Mouse (Mus musculus) hindbrain, embryonic 13.5 days (tissue): ENCODE data around the gene Xylt1. TPM values are rescaled to one million over a fixed set of nuclear protein-coding genes. Genes with fewer than 3 reads are reported as not detected.

Experiments
- ATAC-seq: fragments of 200-750 bp; cut with Nextera tagmentation; 2 replicates; pipeline ENCODE4 v1.8.0; 2017; ENCODE audit warnings: moderate TSS enrichment; ENCODE audit not compliant: low FRiP score
- H3K27ac ChIP-seq: fragments of 300-500 bp; sonication (generic); 2 replicates; pipeline ENCODE4 v1.5.1; 2015; ENCODE audit warnings: inconsistent platforms, mild to moderate bottlenecking, moderate library complexity
- H3K27me3 ChIP-seq: fragments of 300-500 bp; sonication (generic); 2 replicates; pipeline ENCODE4 v1.6.1; 2015; ENCODE audit warnings: mild to moderate bottlenecking, inconsistent platforms
- H3K36me3 ChIP-seq: fragments of 300-500 bp; sonication (generic); 2 replicates; pipeline ENCODE4 v1.6.1; 2015; ENCODE audit warnings: mild to moderate bottlenecking, inconsistent platforms
- H3K4me1 ChIP-seq: fragments of 300-500 bp; sonication (generic); replicated peaks from 2 replicates; pipeline ENCODE4 v1.6.1; 2015; ENCODE audit warnings: inconsistent platforms
- H3K4me2 ChIP-seq: fragments of 300-500 bp; sonication (generic); 2 replicates; pipeline ENCODE4 v1.6.1; 2015; ENCODE audit warnings: inconsistent platforms, mild to moderate bottlenecking, moderate library complexity
- H3K4me3 ChIP-seq: fragments of 300-500 bp; sonication (generic); 2 replicates; pipeline ENCODE4 v1.5.1; 2015; ENCODE audit warnings: mild to moderate bottlenecking, inconsistent platforms
- H3K9ac ChIP-seq: fragments of 300-500 bp; sonication (generic); 2 replicates; pipeline ENCODE4 v1.6.1; 2015; ENCODE audit warnings: mild to moderate bottlenecking, inconsistent platforms
- H3K9me3 ChIP-seq: fragments of 300-500 bp; sonication (generic); 2 replicates; pipeline ENCODE4 v1.6.1; 2016; ENCODE audit warnings: inconsistent platforms
- whole genome bisulfite sequencing: fragments of 180-500 bp; shearing (Covaris S2); methylation state at CpG from one replicate; pipeline ENCODE4 v1.1.7; 2015; 5-methylcytosine and 5-hydroxymethylcytosine counted together
- polyA plus RNA-seq: library from polyadenylated mRNA; unstranded; fragments of >200 nt; fragmentation: Nextera tagmentation; extraction: Ambion mirVana; gene quantifications from 2 replicates; pipeline ENCODE4 v1.2.1, GENCODE M21; 2015

Xylt1 gene
- polyA plus RNA-seq, 1 experiment from 2014 or later, result 2.3 TPM

GRCm38 (mm10) chr7:117424841-117425240 lies 44.1 kb downstream of the Xylt1 start:
- Histone ChIP-seq H3K4me1 (peaks cover 33% of the 10 kb centered on the region), H3K9ac (no peak overlapping the region), H3K4me2 (no peak overlapping the region), H3K27me3 (no peaks in the 10 kb centered on the region), H3K27ac (no peak overlapping the region), H3K9me3 (no peaks in the 10 kb centered on the region), H3K4me3 (no peak overlapping the region), H3K36me3 (no peaks in the 10 kb centered on the region)
- 86% methylated on average over 4 of the region's 4 CpGs for WGBS
- ATAC-seq, result no peak

GRCm38 (mm10) chr7:117426366-117426765 lies 45.6 kb downstream of the Xylt1 start:
- no peaks in the 10 kb centered on the region for H3K36me3 ChIP-seq

GRCm38 (mm10) chr7:117428690-117429224 lies 48.0 kb downstream of the Xylt1 start:
- WGBS, result 50% methylated on average over 8 of the region's 8 CpGs
- ATAC-seq, result peak; percentile 61; the same call in 1 of the 2 replicates

More at GRCm38 (mm10) chr7:117426366-117426765, 45.6 kb downstream of the Xylt1 start:
- no peaks in the 10 kb centered on the region for H3K27me3 ChIP-seq
- no peak overlapping the region for H3K27ac ChIP-seq
- H3K4me3 ChIP-seq, result no peak overlapping the region
- no peaks in the 10 kb centered on the region for H3K9me3 ChIP-seq
- peaks cover 22% of the 10 kb centered on the region for H3K4me1 ChIP-seq
- no peak overlapping the region for H3K9ac ChIP-seq
- 89% methylated on average over 4 of the region's 4 CpGs for WGBS
- no peak overlapping the region for H3K4me2 ChIP-seq
- no peak for ATAC-seq

GRCm38 (mm10) chr7:117429483-117429882 lies 48.7 kb downstream of the Xylt1 start:
- Histone ChIP-seq H3K4me2 (no peak overlapping the region), H3K27me3 (no peaks in the 10 kb centered on the region), H3K27ac (no peak overlapping the region), H3K36me3 (no peaks in the 10 kb centered on the region), H3K4me3 (no peak overlapping the region), H3K9me3 (no peaks in the 10 kb centered on the region), H3K9ac (no peak overlapping the region), H3K4me1 (peaks cover 15% of the 10 kb centered on the region)
- WGBS, result 84% methylated on average over 5 of the region's 5 CpGs
- no peak for ATAC-seq

More at GRCm38 (mm10) chr7:117428690-117429224, 48.0 kb downstream of the Xylt1 start:
- Histone ChIP-seq H3K9ac (no peak overlapping the region), H3K27ac (0 out of 2 replicates have a peak overlapping the region, but pooled peaks have one; percentile 2), H3K4me3 (no peak overlapping the region), H3K27me3 (no peaks in the 10 kb centered on the region), H3K4me2 (no peak overlapping the region), H3K4me1 (peaks cover 18% of the 10 kb centered on the region), H3K9me3 (no peaks in the 10 kb centered on the region), H3K36me3 (no peaks in the 10 kb centered on the region)

GRCm38 (mm10) chr7:117429895-117430294 lies 49.1 kb downstream of the Xylt1 start:
- H3K36me3 ChIP-seq, result no peaks in the 10 kb centered on the region
- ATAC-seq, result no peak
- H3K4me2 ChIP-seq, result no peak overlapping the region
- no peak overlapping the region for H3K4me3 ChIP-seq
- H3K9ac ChIP-seq, result no peak overlapping the region
- H3K27me3 ChIP-seq, result no peaks in the 10 kb centered on the region
- H3K9me3 ChIP-seq, result no peaks in the 10 kb centered on the region
- H3K27ac ChIP-seq, result no peak overlapping the region
- WGBS, result 86% methylated on average over 3 of the region's 3 CpGs
- H3K4me1 ChIP-seq, result peaks cover 15% of the 10 kb centered on the region

- Histone ChIP-seq H3K9ac (no peak overlapping the region), H3K4me3 (no peak overlapping the region), H3K4me1 (peaks cover 15% of the 10 kb centered on the region), H3K27ac (no peak overlapping the region), H3K4me2 (no peak overlapping the region), H3K9me3 (no peaks in the 10 kb centered on the region), H3K36me3 (no peaks in the 10 kb centered on the region), H3K27me3 (no peaks in the 10 kb centered on the region)
- WGBS, result 88% methylated on average over 5 of the region's 5 CpGs
- ATAC-seq, result no peak
These were observed 49.7 kb downstream of the Xylt1 start for GRCm38 (mm10) chr7:117430361-117430935.

- Histone ChIP-seq H3K27ac (no peak overlapping the region), H3K27me3 (no peaks in the 10 kb centered on the region), H3K4me2 (no peak overlapping the region), H3K4me1 (peaks cover 31% of the 10 kb centered on the region), H3K36me3 (no peaks in the 10 kb centered on the region), H3K9me3 (no peaks in the 10 kb centered on the region), H3K4me3 (no peak overlapping the region), H3K9ac (no peak overlapping the region)
- WGBS, result 83% methylated on average over 9 of the region's 9 CpGs
- no peak for ATAC-seq
These were observed 52.9 kb downstream of the Xylt1 start for GRCm38 (mm10) chr7:117433641-117434040.

- H3K27ac ChIP-seq, result no peak overlapping the region
- no peak for ATAC-seq
- no peaks in the 10 kb centered on the region for H3K36me3 ChIP-seq
- no peak overlapping the region for H3K9ac ChIP-seq
- no peak overlapping the region for H3K4me2 ChIP-seq
- H3K4me1 ChIP-seq, result peaks cover 33% of the 10 kb centered on the region
- no peak overlapping the region for H3K4me3 ChIP-seq
- no peaks in the 10 kb centered on the region for H3K27me3 ChIP-seq
- WGBS, result 82% methylated on average over 3 of the region's 3 CpGs
- no peaks in the 10 kb centered on the region for H3K9me3 ChIP-seq
These were observed 54.3 kb downstream of the Xylt1 start for GRCm38 (mm10) chr7:117435091-117435490.

- ATAC-seq, result peak; percentile 58; the same call in 1 of the 2 replicates
- no peaks in the 10 kb centered on the region for H3K9me3 ChIP-seq
- no peak overlapping the region for H3K4me2 ChIP-seq
- H3K9ac ChIP-seq, result no peak overlapping the region
- no peaks in the 10 kb centered on the region for H3K36me3 ChIP-seq
- H3K27me3 ChIP-seq, result no peaks in the 10 kb centered on the region
- peaks cover 31% of the 10 kb centered on the region for H3K4me1 ChIP-seq
- H3K27ac ChIP-seq, result peak overlapping the region; percentile 58; the same call in 1 of the 2 replicates
- H3K4me3 ChIP-seq, result no peak overlapping the region
- 86% methylated on average over 12 of the region's 12 CpGs for WGBS
These were observed 55.1 kb downstream of the Xylt1 start for GRCm38 (mm10) chr7:117435730-117436441.

GRCm38 (mm10) chr7:117436892-117437291 lies 56.1 kb downstream of the Xylt1 start:
- no peak for ATAC-seq
- Histone ChIP-seq H3K4me2 (no peak overlapping the region), H3K9ac (no peak overlapping the region), H3K27me3 (no peaks in the 10 kb centered on the region), H3K27ac (peak overlapping the region; percentile 58), H3K9me3 (no peaks in the 10 kb centered on the region), H3K4me3 (no peak overlapping the region), H3K36me3 (no peaks in the 10 kb centered on the region), H3K4me1 (peaks cover 31% of the 10 kb centered on the region)
- 88% methylated on average over 11 of the region's 11 CpGs for WGBS

GRCm38 (mm10) chr7:117440994-117441393 lies 60.2 kb downstream of the Xylt1 start:
- 88% methylated on average over 3 of the region's 3 CpGs for WGBS
- no peak for ATAC-seq
- Histone ChIP-seq H3K36me3 (no peaks in the 10 kb centered on the region), H3K27me3 (no peaks in the 10 kb centered on the region), H3K9me3 (no peaks in the 10 kb centered on the region), H3K9ac (no peak overlapping the region), H3K4me1 (peaks cover 29% of the 10 kb centered on the region), H3K4me3 (no peak overlapping the region), H3K27ac (no peak overlapping the region), H3K4me2 (no peak overlapping the region)

GRCm38 (mm10) chr7:117442639-117443038 lies 61.9 kb downstream of the Xylt1 start:
- Histone ChIP-seq H3K9me3 (no peaks in the 10 kb centered on the region), H3K9ac (no peak overlapping the region), H3K36me3 (no peaks in the 10 kb centered on the region), H3K4me2 (no peak overlapping the region), H3K4me3 (no peak overlapping the region), H3K27me3 (no peaks in the 10 kb centered on the region), H3K4me1 (peaks cover 19% of the 10 kb centered on the region), H3K27ac (no peak overlapping the region)
- 89% methylated on average over 2 of the region's 2 CpGs for WGBS
- no peak for ATAC-seq
